Mouse (Mus musculus) thymus, postnatal 10 days (tissue): ENCODE measurements around the gene Ppy.

ENCODE experiments used
- DNase-seq, 2 experiments: peaks; one replicate each; pipeline ENCODE4 v3.0.0; 2021; ENCODE audit warnings: low spot score in 2 of 2

Gene Ppy

GRCm38 (mm10) chr11:102087931-102088898 lies 12.9 kb downstream of the Ppy start, which contains the start of gene Mpp2:
Mpp2 (minus strand) TSS chr11:102088515.
- no peak for DNase-seq

- DNase-seq = peak; percentile 10 to 31
These were observed 13.9 kb downstream of the Ppy start for GRCm38 (mm10) chr11:102087081-102087751.

GRCm38 (mm10) chr11:102086331-102086730 lies 14.8 kb downstream of the Ppy start:
- no peak for DNase-seq

DNA sequence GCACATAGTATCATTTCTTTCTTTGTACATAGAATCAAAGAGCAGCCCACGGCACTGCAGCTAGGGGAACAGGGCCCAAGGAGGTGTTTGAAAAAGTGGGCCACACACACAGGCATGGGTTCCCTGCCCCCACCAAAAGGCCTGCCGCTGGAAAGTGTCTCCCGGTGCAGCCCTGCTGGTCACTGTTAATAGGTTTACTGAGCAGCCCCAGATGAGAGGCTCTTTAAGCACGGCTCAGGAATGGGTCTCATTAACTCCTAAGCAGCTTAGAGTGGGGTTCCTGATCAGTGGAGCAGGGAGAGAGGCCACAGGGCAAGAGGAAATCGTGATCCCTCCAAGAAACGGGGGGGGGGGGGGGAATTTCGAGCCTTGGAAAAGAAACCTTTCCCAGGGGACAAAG lies 17.0 kb downstream of the Ppy start:
- DNase-seq = no peak

DNA sequence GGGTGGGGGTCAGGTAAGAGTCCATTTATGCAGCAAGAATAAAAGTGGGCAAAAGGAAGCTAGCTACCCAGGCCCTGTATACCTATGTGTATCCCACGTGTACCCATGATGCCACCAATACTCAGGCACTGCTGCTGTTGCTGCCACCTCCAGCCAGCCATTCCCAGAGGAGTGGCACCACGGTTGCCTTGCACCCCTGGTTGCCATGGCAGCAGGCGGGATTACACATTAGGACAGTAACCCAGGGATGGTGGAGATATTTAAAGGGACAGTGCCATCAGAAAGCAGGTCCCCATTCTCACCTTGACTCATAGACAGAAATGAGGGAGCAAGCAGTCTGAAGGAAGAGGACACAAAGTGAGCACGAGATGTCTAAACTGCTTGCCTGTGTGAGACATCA lies 17.9 kb downstream of the Ppy start:
- no peak for DNase-seq

- no peak for DNase-seq
These were observed 18.8 kb downstream of the Ppy start for GRCm38 (mm10) chr11:102082322-102082721.

DNA sequence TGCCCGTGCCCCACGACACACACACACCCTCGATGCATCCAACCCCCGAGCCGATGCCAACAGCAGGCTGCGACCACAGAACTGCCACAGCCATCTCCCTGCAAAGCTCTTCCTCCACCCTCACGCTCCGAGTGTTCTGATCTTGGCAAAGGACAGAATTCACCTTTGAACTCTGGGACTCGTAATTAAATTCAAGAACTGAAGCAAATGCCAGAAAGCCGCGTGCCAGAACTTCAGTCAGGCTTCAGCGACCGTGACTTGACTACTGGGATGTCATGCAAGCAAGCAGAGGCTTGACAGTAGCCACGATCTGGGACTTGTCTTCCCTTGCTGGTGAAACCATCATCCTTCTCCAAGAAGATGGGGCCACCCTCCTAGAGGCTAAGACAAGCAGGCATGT lies 27.4 kb downstream of the Ppy start:
- DNase-seq = no peak

- DNase-seq = no peak
These were observed 28.4 kb downstream of the Ppy start for GRCm38 (mm10) chr11:102072729-102073128.

- DNase-seq = no peak
These were observed 30.7 kb downstream of the Ppy start for GRCm38 (mm10) chr11:102070426-102070825.

GRCm38 (mm10) chr11:102069633-102070032 lies 31.5 kb downstream of the Ppy start:
- DNase-seq = no peak

DNA sequence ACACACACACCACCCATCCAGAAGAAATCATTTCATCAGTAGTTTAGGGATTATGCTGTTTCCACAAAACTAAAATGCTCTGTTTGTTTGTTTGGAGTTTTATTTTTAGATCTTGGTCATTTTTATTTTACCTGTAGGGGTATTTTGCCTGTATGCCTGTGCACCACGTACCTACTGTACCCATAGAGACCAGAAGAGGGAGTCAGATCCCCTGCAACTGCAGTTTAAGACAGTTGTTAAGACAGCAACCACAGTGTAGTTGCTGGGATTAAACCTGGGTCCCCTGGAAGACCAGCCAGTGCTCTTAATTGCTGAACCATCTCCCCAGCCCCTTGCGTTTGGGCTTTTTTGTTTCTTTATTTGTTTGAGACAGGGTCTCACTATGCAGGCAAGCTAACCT lies 32.1 kb downstream of the Ppy start:
- DNase-seq = no peak

GRCm38 (mm10) chr11:102063076-102063475 lies 38.0 kb downstream of the Ppy start:
- DNase-seq = no peak

GRCm38 (mm10) chr11:102061941-102062473 lies 39.1 kb downstream of the Ppy start:
- DNase-seq = no peak

- DNase-seq = peak; percentile 32 to 57
These were observed 39.7 kb downstream of the Ppy start for GRCm38 (mm10) chr11:102061236-102061940.

- peak in 1 of 2 experiments; percentile 35 for DNase-seq
These were observed 47.3 kb downstream of the Ppy start for GRCm38 (mm10) chr11:102053847-102054246.

- no peak for DNase-seq
These were observed 47.9 kb downstream of the Ppy start for GRCm38 (mm10) chr11:102053183-102053582.

DNA sequence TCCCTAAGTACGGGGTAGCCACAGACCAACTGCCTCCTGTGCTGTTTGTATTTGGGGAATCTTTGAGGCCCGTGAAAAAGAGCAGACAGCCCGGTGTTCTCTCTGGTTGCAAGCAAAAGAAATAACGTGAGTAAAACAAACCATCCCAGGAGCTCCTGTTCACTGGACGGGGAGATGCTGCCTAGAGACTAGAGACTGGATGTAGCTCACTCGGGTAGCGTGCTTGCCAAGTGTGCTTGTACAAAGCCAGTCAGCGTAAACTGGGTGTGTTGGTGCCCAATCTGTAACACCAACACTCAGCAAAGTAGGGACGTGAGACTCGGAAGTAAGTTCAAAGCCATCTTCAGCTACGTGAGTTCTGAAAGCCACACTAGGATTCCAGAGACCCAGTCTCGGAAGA lies 48.4 kb downstream of the Ppy start:
- no peak for DNase-seq

DNA sequence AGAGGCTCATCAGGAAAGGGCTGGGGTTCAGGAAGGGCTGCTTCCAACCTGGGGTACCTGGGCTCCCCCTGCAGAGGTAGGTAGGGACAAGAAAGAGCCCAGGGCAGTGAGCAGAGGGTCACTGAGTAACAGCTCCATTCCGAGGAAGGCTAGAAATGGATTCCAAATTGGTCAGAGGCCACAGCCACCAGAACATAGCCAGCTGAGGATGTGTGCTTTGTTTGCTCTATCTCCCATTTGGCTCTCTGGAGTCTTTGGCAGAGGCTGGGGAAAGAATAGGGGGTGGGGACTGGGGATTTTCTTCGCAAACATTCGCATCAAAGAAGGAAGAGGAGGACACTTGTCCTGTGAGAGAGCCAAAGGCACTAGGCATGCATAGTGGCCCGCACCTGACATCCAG lies 49.2 kb downstream of the Ppy start:
- no peak for DNase-seq

DNA sequence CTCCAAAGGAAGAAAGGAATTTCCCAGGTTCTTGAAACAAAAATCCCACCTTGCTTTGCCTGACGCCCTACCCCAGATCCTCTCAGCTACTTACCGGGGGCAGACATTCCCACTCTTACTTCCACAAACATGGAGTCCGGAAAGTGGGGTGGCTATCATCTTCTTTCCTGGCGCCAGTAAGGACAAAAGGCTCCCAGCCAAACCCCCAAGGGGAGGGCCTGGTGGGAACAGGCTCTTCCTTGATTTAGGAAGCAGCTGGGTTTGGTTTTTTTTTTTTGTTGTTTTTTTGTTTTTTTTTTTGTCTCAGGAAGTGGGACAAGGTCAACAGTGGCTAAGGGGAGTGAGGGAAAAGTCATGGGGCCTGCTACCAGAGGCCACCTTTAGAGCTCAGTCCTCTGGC lies 49.6 kb downstream of the Ppy start:
- DNase-seq = no peak
